Mouse (Mus musculus) CH12.LX (cell line): ENCODE data around the gene Hvcn1. TPM values are rescaled to one million over a fixed set of nuclear protein-coding genes. Genes with fewer than 3 reads are reported as not detected.

ENCODE experiments used
- DNase-seq: peaks from one replicate; pipeline ENCODE4 v3.0.0-alpha.2; 2013; ENCODE audit errors: extremely low read depth
- H3K27ac ChIP-seq: 2 replicates; pipeline ENCODE4 v1.5.1; 2012; ENCODE audit warnings: low read depth, mild to moderate bottlenecking, control low read depth, moderate library complexity; ENCODE audit not compliant: insufficient read depth
- H3K27me3 ChIP-seq: replicated peaks from 2 replicates; pipeline ENCODE3; 2012; ENCODE audit warnings: inconsistent platforms
- H3K36me3 ChIP-seq, 2 experiments: replicated peaks in 1 of 2; 2 replicates each; pipeline versions ENCODE3 to v1.6.1; 2012; ENCODE audit warnings: inconsistent platforms in 1 of 2, low read length in 1 of 2, mild to moderate bottlenecking in 1 of 2, mixed read lengths in 1 of 2, moderate library complexity in 1 of 2; ENCODE audit not compliant: control insufficient read depth in 1 of 2, insufficient read depth in 1 of 2
- H3K4me1 ChIP-seq, 2 experiments: 2 replicates each; pipeline ENCODE4 v1.6.1; 2012; ENCODE audit warnings: inconsistent platforms in 1 of 2, moderate library complexity in 1 of 2; ENCODE audit not compliant: insufficient read depth in 2 of 2, control insufficient read depth in 1 of 2
- H3K4me2 ChIP-seq: 2 replicates; pipeline ENCODE4 v1.6.1; 2012; ENCODE audit warnings: low read depth, mild to moderate bottlenecking, control low read depth; ENCODE audit not compliant: poor library complexity, insufficient read depth, severe bottlenecking
- H3K4me3 ChIP-seq, 3 experiments: fragments of 150-350 bp in 1 of 3; sonication (generic) in 1 of 3; replicated peaks in 1 of 3; 2 replicates each; pipeline versions ENCODE3 to v1.5.1; 2011 to 2012; ENCODE audit warnings: low read depth in 2 of 3, low read length in 2 of 3, mild to moderate bottlenecking in 2 of 3, moderate library complexity in 2 of 3, control low read depth in 1 of 3, improper control_type of control experiment in 1 of 3, inconsistent platforms in 1 of 3, mixed read lengths in 1 of 3; ENCODE audit not compliant: poor library complexity in 1 of 3
- H3K79me2 ChIP-seq: replicated peaks from 2 replicates; pipeline ENCODE4 v1.6.1; 2012; ENCODE audit warnings: mild to moderate bottlenecking, moderate library complexity; ENCODE audit not compliant: control insufficient read depth, poor library complexity, insufficient read depth, severe bottlenecking; ENCODE audit errors: extremely low read depth
- H3K9ac ChIP-seq: 2 replicates; pipeline ENCODE4 v1.6.1; 2012; ENCODE audit warnings: low read depth, mild to moderate bottlenecking, control low read depth, moderate library complexity; ENCODE audit not compliant: insufficient read depth
- H3K9me3 ChIP-seq: replicated peaks from 2 replicates; pipeline ENCODE3; 2012; ENCODE audit warnings: low read length, inconsistent platforms, mixed read lengths
- BHLHE40 ChIP-seq: IDR thresholded peaks from 2 replicates; pipeline ENCODE4 v1.6.1; 2011; ENCODE audit warnings: mild to moderate bottlenecking, low read depth, low read length, improper control_type of control experiment
- CHD2 ChIP-seq: IDR thresholded peaks from 2 replicates; pipeline ENCODE4 v1.6.1; 2011; ENCODE audit warnings: low read length, improper control_type of control experiment
- ELF1 ChIP-seq: IDR thresholded peaks from 2 replicates; pipeline ENCODE4 v1.6.1; 2014; ENCODE audit warnings: low read depth, mild to moderate bottlenecking, inconsistent platforms, low read length, improper control_type of control experiment
- ETS1 ChIP-seq: conservative IDR thresholded peaks from 2 replicates; pipeline ENCODE4 v1.6.1; 2012; ENCODE audit warnings: low read depth, mild to moderate bottlenecking, inconsistent platforms, low read length, improper control_type of control experiment, moderate library complexity
- IRF4 ChIP-seq: IDR thresholded peaks from 2 replicates; pipeline ENCODE4 v1.6.1; 2014; ENCODE audit warnings: low read depth, mild to moderate bottlenecking, inconsistent platforms, low read length, improper control_type of control experiment
- KAT2A ChIP-seq: IDR thresholded peaks from 2 replicates; pipeline ENCODE4 v1.6.1; 2012; ENCODE audit warnings: low read length, improper control_type of control experiment, inconsistent platforms; ENCODE audit not compliant: insufficient replicate concordance
- MAX ChIP-seq: IDR thresholded peaks from 2 replicates; pipeline ENCODE4 v1.6.1; 2011; ENCODE audit warnings: low read length, improper control_type of control experiment
- MAZ ChIP-seq: IDR thresholded peaks from 2 replicates; pipeline ENCODE4 v1.6.1; 2012; ENCODE audit warnings: low read depth, mild to moderate bottlenecking, inconsistent platforms, low read length, improper control_type of control experiment, moderate library complexity
- MXI1 ChIP-seq: IDR thresholded peaks from 2 replicates; pipeline ENCODE4 v1.6.1; 2011; ENCODE audit warnings: mild to moderate bottlenecking, low read depth, low read length, improper control_type of control experiment
- MYC ChIP-seq: IDR thresholded peaks from 2 replicates; pipeline ENCODE4 v1.6.1; 2011; ENCODE audit warnings: low read depth, mild to moderate bottlenecking, improper control_type of control experiment, low read length
- NELFE ChIP-seq: IDR thresholded peaks from 2 replicates; pipeline ENCODE4 v1.6.1; 2011; ENCODE audit warnings: low read depth, low read length, improper control_type of control experiment
- PAX5 ChIP-seq: IDR thresholded peaks from 2 replicates; pipeline ENCODE4 v1.6.1; 2012; ENCODE audit warnings: low read length, inconsistent platforms, mixed read lengths
- SIN3A ChIP-seq: IDR thresholded peaks from 2 replicates; pipeline ENCODE4 v1.6.1; 2012; ENCODE audit warnings: low read length, improper control_type of control experiment, inconsistent platforms
- SMC3 ChIP-seq: IDR thresholded peaks from 2 replicates; pipeline ENCODE4 v1.6.1; 2011; ENCODE audit warnings: low read depth, low read length, improper control_type of control experiment
- TCF12 ChIP-seq: IDR thresholded peaks from 2 replicates; pipeline ENCODE4 v1.6.1; 2014; ENCODE audit warnings: low read depth, mild to moderate bottlenecking, inconsistent platforms, low read length, improper control_type of control experiment
- UBTF ChIP-seq: IDR thresholded peaks from 2 replicates; pipeline ENCODE4 v1.6.1; 2012; ENCODE audit warnings: low read depth, mild to moderate bottlenecking, inconsistent platforms, low read length, improper control_type of control experiment, moderate library complexity
- dilution Hi-C: fragments of 300-500 bp; cut with MboI; formaldehyde crosslinking; loops from 2 replicates; pipeline ENCODE4 v1.14.3; 2020; ENCODE audit warnings: low sequenced_read_pairs; ENCODE audit not compliant: extremely low pct_unique_long_range_greater_than_20kb, extremely low pct_ligation_motif_present
- in situ Hi-C: fragments of 300-500 bp; cut with MboI; formaldehyde crosslinking; loops from 3 replicates; pipeline ENCODE4 v1.14.3; 2019; ENCODE audit warnings: low sequenced_read_pairs, low pct_ligation_motif_present, low pct_unique_long_range_greater_than_20kb, mixed read lengths
- polyA plus RNA-seq: library from polyadenylated mRNA; unstranded; fragments of >175 nt; gene quantifications from 2 replicates; pipeline ENCODE4 v1.2.1, GENCODE M21; 2012; ENCODE audit warnings: low read depth; ENCODE audit not compliant: insufficient read length
- total RNA-seq, 2 experiments: library from RNA; depleted of rRNA; stranded (reverse); fragments of 300-350 nt in 1 of 2; fragments of >200 nt in 1 of 2; gene quantifications; 2 replicates each; pipeline ENCODE4 v1.2.3; 2012 to 2014

The Hvcn1 gene
- total and polyA plus RNA-seq, 3 experiments: 143 to 159 (median 156) TPM

- Histone ChIP-seq H3K27ac (peak overlapping the region; percentile 78), H3K9ac (0 out of 2 replicates have a peak overlapping the region, but pooled peaks have one; percentile 1), H3K4me3 (peak overlapping the region in 1 of 3 experiments; percentile 25)
These were observed 7.3 kb downstream of the Hvcn1 start for GRCm38 (mm10) chr5:122213861-122214260.

GRCm38 (mm10) chr5:122217636-122218035, 11.0 kb downstream of the Hvcn1 start:
- dilution Hi-C loops (no loop called here), in situ Hi-C loops (no loop called here)
- TF ChIP-seq SIN3A: no peak
- no peak for TF ChIP-seq NELFE
- TF ChIP-seq MYC: no peak
- Histone ChIP-seq H3K9ac (no peak overlapping the region; the same call in 1 of the 2 replicates), H3K4me1 (peaks cover 55 to 90% of the 10 kb centered on the region in 2 experiments), H3K4me3 (no peak overlapping the region), H3K27ac (peak overlapping the region; percentile 90), H3K4me2 (peak overlapping the region; percentile 47), H3K79me2 (peaks cover 13% of the 10 kb centered on the region), H3K9me3 (no peaks in the 10 kb centered on the region), H3K27me3 (no peaks in the 10 kb centered on the region), H3K36me3 (peaks cover 29 to 79% of the 10 kb centered on the region in 2 experiments)
- DNase-seq: no peak

More at GRCm38 (mm10) chr5:122213861-122214260, 7.3 kb downstream of the Hvcn1 start:
- H3K4me1 ChIP-seq: peaks cover 31 to 78% of the 10 kb centered on the region in 2 experiments
- dilution Hi-C loops (no loop called here), in situ Hi-C loops (no loop called here)
- no peaks in the 10 kb centered on the region for H3K9me3 ChIP-seq
- H3K4me2 ChIP-seq: peak overlapping the region; percentile 13
- TF ChIP-seq UBTF: 0 out of 2 replicates have a peak, but pooled peaks have one; percentile 41
- TF ChIP-seq TCF12: peak; percentile 36; the same call in 1 of the 2 replicates
- TF ChIP-seq PAX5: no peak
- peak; percentile 66 for TF ChIP-seq ETS1
- H3K27me3 ChIP-seq: no peaks in the 10 kb centered on the region
- peak; percentile 55 for DNase-seq
- H3K36me3 ChIP-seq: peaks cover 36 to 74% of the 10 kb centered on the region in 2 experiments
- H3K79me2 ChIP-seq: peaks cover 3% of the 10 kb centered on the region; the same call in 1 of the 2 replicates

GRCm38 (mm10) chr5:122218109-122218905, 11.7 kb downstream of the Hvcn1 start:
- DNase-seq: no peak
- TF ChIP-seq MXI1: peak; percentile 59; the same call in 1 of the 2 replicates
- no peak for TF ChIP-seq SMC3
- TF ChIP-seq ELF1: no peak
- TF ChIP-seq CHD2: peak; percentile 46; the same call in 1 of the 2 replicates
- TF ChIP-seq MAZ: peak; percentile 64
- peak; percentile 26; the same call in 1 of the 2 replicates for TF ChIP-seq MAX
- TF ChIP-seq KAT2A: no peak
- peak; percentile 69 for TF ChIP-seq TCF12
- peak; percentile 73; the same call in 1 of the 2 replicates for TF ChIP-seq SIN3A
- TF ChIP-seq IRF4: peak; percentile 35
- TF ChIP-seq MYC: 0 out of 2 replicates have a peak, but pooled peaks have one; percentile 15
- TF ChIP-seq BHLHE40: peak; percentile 51
- TF ChIP-seq ETS1: peak; percentile 41
- TF ChIP-seq, all 38 proteins: peak for 10
- no peaks in the 10 kb centered on the region for H3K27me3 ChIP-seq
- peaks cover 27 to 82% of the 10 kb centered on the region in 2 experiments for H3K36me3 ChIP-seq
- no peaks in the 10 kb centered on the region for H3K9me3 ChIP-seq
- H3K4me1 ChIP-seq: peaks cover 57 to 94% of the 10 kb centered on the region in 2 experiments
- in situ Hi-C loops (no loop called here), dilution Hi-C loops (no loop called here)
- H3K27ac ChIP-seq: peak overlapping the region; percentile 90
- no peak overlapping the region for H3K4me3 ChIP-seq
- peak overlapping the region; percentile 47 for H3K4me2 ChIP-seq
- peak overlapping the region; percentile 21 for H3K9ac ChIP-seq
- H3K79me2 ChIP-seq: peaks cover 14% of the 10 kb centered on the region
